ENCODE assay signal across 7 mouse cellular contexts in the genomic region with DNA sequence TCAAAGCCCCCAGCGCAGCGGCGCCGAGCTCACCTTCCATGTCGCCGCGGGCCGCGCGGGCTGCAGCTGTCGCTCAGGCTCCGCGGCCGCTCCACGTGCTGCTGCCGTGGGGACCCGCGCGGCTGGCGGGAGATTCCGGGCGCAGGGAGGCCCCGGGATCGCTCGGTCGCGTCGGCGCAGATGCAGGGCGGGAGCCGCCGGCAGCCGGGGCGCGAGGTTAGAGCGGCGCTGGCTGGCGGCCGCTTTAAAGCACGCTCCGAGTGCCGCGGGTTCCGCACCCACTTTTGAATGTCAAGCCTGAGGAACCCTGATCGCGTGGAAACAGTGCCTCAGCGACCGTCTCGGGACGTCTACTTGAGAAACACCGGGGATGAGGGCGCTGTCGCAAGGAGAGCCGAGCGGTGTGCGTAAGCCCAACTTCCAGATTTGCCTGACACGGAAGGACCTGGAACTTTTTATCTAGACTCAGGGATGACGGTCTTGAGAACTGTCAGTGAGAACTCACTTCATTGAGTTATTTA. TPM values are rescaled to one million over a fixed set of nuclear protein-coding genes. Genes with fewer than 3 reads are reported as not detected.
DNase-seq lines count a peak whose midpoint lies in the region; ATAC-seq and TF ChIP-seq lines count a peak whose summit lies in the region.

A gene (minus strand): TSS at position 321 of the 521 bp plus-strand sequence.

- H3K4me1 ChIP-seq in embryonic fibroblast, embryonic 13.5 days (ENCODE audit: control insufficient read depth, insufficient read depth, low read length), result no peaks in the 10 kb centered on the region
- H3K4me1 ChIP-seq in hindbrain, embryonic 12.5 days, result peaks cover 9% of the 10 kb centered on the region
- peaks cover 3% of the 10 kb centered on the region for H3K4me1 ChIP-seq in liver, adult 2 months (ENCODE audit: control insufficient read depth, insufficient read depth, low read length)
- H3K4me1 ChIP-seq in midbrain, postnatal 0 days (ENCODE audit: insufficient read depth, low read length), result no peaks in the 10 kb centered on the region

- no peak within 1 kb of the TSS for H3K27ac ChIP-seq in embryonic fibroblast, embryonic 13.5 days (ENCODE audit: insufficient read depth, low read length)
- H3K27ac ChIP-seq in hindbrain, embryonic 12.5 days, result no peak within 1 kb of the TSS
- H3K27ac ChIP-seq in liver, adult 2 months (replicated peaks; ENCODE audit: insufficient read depth, low read depth, low read length), result no peak within 1 kb of the TSS
- H3K27ac ChIP-seq in midbrain, postnatal 0 days (ENCODE audit: low read depth, low read length), result no peak within 1 kb of the TSS

- WGBS in hindbrain, embryonic 12.5 days, result 2% methylated on average over 58 of the region's 58 CpGs
- 3% methylated on average over 58 of the region's 58 CpGs for WGBS in liver, adult 2 months
- WGBS in midbrain, postnatal 0 days, result under 1% methylated on average over 53 of the region's 58 CpGs

- H3K4me2 ChIP-seq in hindbrain, embryonic 12.5 days (replicated peaks), result peak within 1 kb of the TSS; percentile 79
- H3K4me2 ChIP-seq in midbrain, postnatal 0 days (ENCODE audit: low read depth, low read length, poor library complexity, severe bottlenecking), result peak within 1 kb of the TSS; percentile 96

- H3K9me3 ChIP-seq in hindbrain, embryonic 12.5 days (replicated peaks), result no peaks in the 10 kb centered on the region
- H3K9me3 ChIP-seq in midbrain, postnatal 0 days (ENCODE audit: low read length), result no peaks in the 10 kb centered on the region

- peak within 1 kb of the TSS; percentile 59 for H3K9ac ChIP-seq in hindbrain, embryonic 12.5 days
- H3K9ac ChIP-seq in liver, adult 2 months (ENCODE audit: low read depth, low read length), result peak within 1 kb of the TSS; percentile 60; the same call in 1 of the 2 replicates
- H3K9ac ChIP-seq in midbrain, postnatal 0 days (replicated peaks; ENCODE audit: low read length, poor library complexity, severe bottlenecking), result peak within 1 kb of the TSS; percentile 44; the same call in 1 of the 2 replicates

- no peak for ATAC-seq in hindbrain, embryonic 12.5 days (ENCODE audit: low FRiP score)
- no peak for ATAC-seq in midbrain, postnatal 0 days (ENCODE audit: low FRiP score)

- H3K4me3 ChIP-seq in embryonic fibroblast, embryonic 13.5 days (ENCODE audit: insufficient read depth, low read length), result peak within 1 kb of the TSS; percentile 22
- H3K4me3 ChIP-seq in hindbrain, embryonic 12.5 days, result peak within 1 kb of the TSS; percentile 45
- H3K4me3 ChIP-seq in liver, adult 2 months (ENCODE audit: insufficient read depth, low read depth, low read length), result peak within 1 kb of the TSS; percentile 33; the same call in 1 of the 2 replicates
- H3K4me3 ChIP-seq in midbrain, postnatal 0 days (ENCODE audit: low read depth, low read length), result peak within 1 kb of the TSS; percentile 48

- DNase-seq in CD8-positive naive resting alpha-beta T cell, adult 2 months (ENCODE audit: low read depth in 2 of 2, low spot score in 2 of 2), result peak; percentile 59 to 62
- DNase-seq in WW6 (ENCODE audit: low read depth, low spot score), result peak; percentile 56
- no peak for DNase-seq in liver, adult 2 months (ENCODE audit: extremely low read depth, low read depth, low spot score)
- peak; percentile 4 for DNase-seq in midbrain, postnatal 0 days (ENCODE audit: low spot score)
- DNase-seq in spleen, postnatal 4 days (ENCODE audit: low spot score in 2 of 2), result peak; percentile 59 to 78

- H3K27me3 ChIP-seq in hindbrain, embryonic 12.5 days, result peaks cover 87% of the 10 kb centered on the region
- peaks cover 16% of the 10 kb centered on the region for H3K27me3 ChIP-seq in liver, adult 2 months (ENCODE audit: control insufficient read depth, insufficient read depth, low read length)
- H3K27me3 ChIP-seq in midbrain, postnatal 0 days (ENCODE audit: insufficient read depth, low read length), result peaks cover 53% of the 10 kb centered on the region

- no peaks in the 10 kb centered on the region for H3K79me2 ChIP-seq in liver, adult 2 months (ENCODE audit: control insufficient read depth, insufficient read depth, low read length)

- no peak for TF ChIP-seq CTCF in embryonic fibroblast, embryonic 13.5 days (IDR thresholded peaks at IDR 0.05; ENCODE audit: borderline replicate concordance, insufficient read depth, low read length)
- TF ChIP-seq CTCF in liver, adult 2 months (IDR thresholded peaks at IDR 0.05; ENCODE audit: low read depth, low read length), result no peak
- TF ChIP-seq CTCF in midbrain, postnatal 0 days (IDR thresholded peaks at IDR 0.05), result no peak

- H3K36me3 ChIP-seq in hindbrain, embryonic 12.5 days, result no peaks in the 10 kb centered on the region
- H3K36me3 ChIP-seq in liver, adult 2 months (ENCODE audit: control insufficient read depth, insufficient read depth, low read length), result no peaks in the 10 kb centered on the region
- no peaks in the 10 kb centered on the region for H3K36me3 ChIP-seq in midbrain, postnatal 0 days (ENCODE audit: insufficient read depth, low read length)

- no peak for TF ChIP-seq POLR2A in embryonic fibroblast, embryonic 13.5 days (IDR thresholded peaks at IDR 0.05; ENCODE audit: low read depth, low read length)
- no peak for TF ChIP-seq POLR2A in liver, adult 2 months (IDR thresholded peaks at IDR 0.05; ENCODE audit: extremely low read depth, insufficient read depth, low read length)

RNA-seq across cellular contexts. Expression of the gene that starts here (rescaled TPM):
- polyA plus RNA-seq in embryonic fibroblast, embryonic 13.5 days (2011; ENCODE audit: insufficient read length, low read depth, missing spikeins), result not detected in 2 replicates
- polyA plus RNA-seq in hindbrain, embryonic 12.5 days (2016; fragmentation: Nextera tagmentation; extraction: Ambion mirVana), result 0.09 TPM in 1 of 2 replicates, not detected in the other
- 0.37 and 0.60 TPM in 2 replicates for total RNA-seq in liver, adult 2 months (2014; rRNA removed)
- polyA plus RNA-seq in liver, adult 2 months (2012; rRNA removed), result 0.82 and 1.1 TPM in 2 replicates
- total RNA-seq in midbrain, postnatal 0 days (2014; rRNA removed), result 0.05 TPM in 1 of 2 replicates, not detected in the other
- polyA plus RNA-seq in midbrain, postnatal 0 days (2015; fragmentation: Nextera tagmentation; extraction: Ambion mirVana), result 0.16 TPM in 1 of 2 replicates, not detected in the other

Comparison
In these comparisons a context has a peak if more than half of its experiments do, and no peak if none do; other contexts are left out.
1. Peak in DNase-seq, H3K4me3 ChIP-seq, H3K9ac ChIP-seq and H3K4me2 ChIP-seq in midbrain, postnatal 0 days; RNA of the gene not detected or under 1 TPM.